Mouse (Mus musculus): ENCODE measurements at regions not wholly inside any gene's neighbourhood (a gene's known extent, or its start where the extent isn't known, plus 50 kb on each side); places are given as distances from the start of the nearest gene placed in this dataset.
A peak's percentile ranks its signal among the peaks of the same experiment; 100 is the strongest.

DNA sequence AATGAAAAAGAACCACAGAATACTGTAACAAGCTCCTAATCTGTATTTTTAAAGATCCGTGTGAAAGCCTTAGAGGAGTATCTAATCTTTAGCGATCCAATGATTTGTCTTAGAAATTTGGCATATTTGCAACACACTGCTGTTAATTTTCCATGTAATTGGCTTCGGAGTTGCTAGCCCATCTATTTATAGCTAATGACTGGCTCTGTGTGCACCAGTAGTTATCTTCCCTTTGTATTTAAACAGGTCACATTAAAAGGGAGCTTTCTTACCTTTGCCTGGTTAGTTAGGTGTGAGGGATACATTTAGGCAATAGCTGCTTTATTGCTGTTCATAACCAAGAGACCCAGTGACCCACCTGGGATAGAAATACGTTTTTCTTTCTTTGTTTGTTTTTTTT lies 256.3 kb upstream of the Mme start:
- H3K27me3 ChIP-seq (replicated peaks; ENCODE audit: control insufficient read depth, insufficient read depth, low read length), result no peaks in the 10 kb centered on the region
- DNase-seq (ENCODE audit: low spot score), result peak; percentile 6
- ATAC-seq, result no peak
- no peaks in the 10 kb centered on the region for H3K9me3 ChIP-seq (replicated peaks; ENCODE audit: control insufficient read depth, low read length)
- no peak overlapping the region for H3K27ac ChIP-seq (ENCODE audit: low read depth, low read length)
- H3K36me3 ChIP-seq (ENCODE audit: control insufficient read depth, insufficient read depth, low read length), result no peaks in the 10 kb centered on the region
- H3K9ac ChIP-seq (ENCODE audit: low read length), result no peak overlapping the region
- no peaks in the 10 kb centered on the region for H3K4me1 ChIP-seq (ENCODE audit: control insufficient read depth, insufficient read depth, low read length)
- 66% methylated on average over 4 of the region's 4 CpGs for WGBS
- no peak overlapping the region for H3K4me2 ChIP-seq (ENCODE audit: low read length)
- H3K4me3 ChIP-seq (ENCODE audit: low read depth, low read length), result no peak overlapping the region

GRCm38 (mm10) chr3:62976906-62977305 lies 264.4 kb upstream of the Mme start:
- ATAC-seq, result no peak
- no peak for DNase-seq (ENCODE audit: low spot score)
- Histone ChIP-seq H3K9me3 (replicated peaks; ENCODE audit: control insufficient read depth, low read length) (no peaks in the 10 kb centered on the region), H3K4me2 (ENCODE audit: low read length) (no peak overlapping the region), H3K36me3 (ENCODE audit: control insufficient read depth, insufficient read depth, low read length) (no peaks in the 10 kb centered on the region), H3K9ac (ENCODE audit: low read length) (no peak overlapping the region), H3K4me3 (ENCODE audit: low read depth, low read length) (no peak overlapping the region), H3K4me1 (ENCODE audit: control insufficient read depth, insufficient read depth, low read length) (no peaks in the 10 kb centered on the region), H3K27me3 (replicated peaks; ENCODE audit: control insufficient read depth, insufficient read depth, low read length) (no peaks in the 10 kb centered on the region), H3K27ac (ENCODE audit: low read depth, low read length) (no peak overlapping the region)
- 86% methylated on average over 1 of the region's 1 CpGs for WGBS

- no peak overlapping the region for H3K9ac ChIP-seq (ENCODE audit: low read length)
- H3K27me3 ChIP-seq (replicated peaks; ENCODE audit: control insufficient read depth, insufficient read depth, low read length), result no peaks in the 10 kb centered on the region
- H3K9me3 ChIP-seq (replicated peaks; ENCODE audit: control insufficient read depth, low read length), result no peaks in the 10 kb centered on the region
- no peak overlapping the region for H3K4me3 ChIP-seq (ENCODE audit: low read depth, low read length)
- H3K4me1 ChIP-seq (ENCODE audit: control insufficient read depth, insufficient read depth, low read length), result no peaks in the 10 kb centered on the region
- H3K4me2 ChIP-seq (ENCODE audit: low read length), result no peak overlapping the region
- H3K27ac ChIP-seq (ENCODE audit: low read depth, low read length), result no peak overlapping the region
- H3K36me3 ChIP-seq (ENCODE audit: control insufficient read depth, insufficient read depth, low read length), result no peaks in the 10 kb centered on the region
- DNase-seq (ENCODE audit: low spot score), result no peak
- 81% methylated on average over 1 of the region's 1 CpGs for WGBS
- ATAC-seq, result no peak
Observed at GRCm38 (mm10) chr3:62963244-62963643, 278.1 kb upstream of the Mme start.

DNA sequence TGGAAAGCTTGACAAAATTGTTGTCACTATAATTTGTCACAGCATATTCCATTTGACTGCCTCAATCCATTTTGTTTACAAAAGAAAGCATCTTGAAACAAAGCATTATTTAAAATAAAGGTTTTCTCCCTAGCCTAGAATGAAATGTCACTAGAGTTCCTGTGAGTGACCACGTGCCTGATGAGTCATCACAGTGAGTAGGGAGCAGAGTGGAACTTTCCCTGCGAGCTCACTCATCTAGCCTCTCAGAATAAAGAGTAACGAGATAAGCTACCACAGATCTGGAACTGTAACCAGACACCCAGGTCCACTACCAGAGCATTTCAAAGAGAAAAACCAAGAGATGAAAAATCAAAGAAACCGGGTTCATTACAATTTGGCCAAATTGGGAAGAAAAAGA lies 278.7 kb upstream of the Mme start:
- DNase-seq (ENCODE audit: low spot score), result no peak
- H3K4me1 ChIP-seq (ENCODE audit: control insufficient read depth, insufficient read depth, low read length), result no peaks in the 10 kb centered on the region
- WGBS, result 53% methylated on average over 4 of the region's 4 CpGs

DNA sequence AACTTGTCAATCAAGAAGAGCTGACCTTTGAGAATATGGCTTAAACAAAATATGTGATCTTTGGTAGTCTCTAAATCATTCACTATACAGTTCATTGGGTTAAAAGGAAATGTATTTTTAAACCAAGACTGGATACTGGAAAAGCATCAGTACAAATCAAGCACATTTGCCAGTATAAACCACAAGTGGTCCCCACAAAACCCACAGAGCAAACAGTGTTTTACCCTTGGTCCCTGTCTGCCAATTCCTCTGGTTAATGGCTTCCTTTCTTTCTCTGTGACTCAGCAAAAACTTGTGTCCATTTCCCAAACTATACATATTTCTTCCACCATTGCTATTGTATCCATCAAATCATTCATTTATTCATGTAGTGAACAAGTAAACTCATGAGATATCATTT lies 296.0 kb upstream of the Mme start:
- Histone ChIP-seq H3K27ac (ENCODE audit: low read depth, low read length) (no peak overlapping the region), H3K4me3 (ENCODE audit: low read depth, low read length) (no peak overlapping the region), H3K27me3 (replicated peaks; ENCODE audit: control insufficient read depth, insufficient read depth, low read length) (no peaks in the 10 kb centered on the region), H3K36me3 (ENCODE audit: control insufficient read depth, insufficient read depth, low read length) (no peaks in the 10 kb centered on the region), H3K9ac (ENCODE audit: low read length) (no peak overlapping the region), H3K4me1 (ENCODE audit: control insufficient read depth, insufficient read depth, low read length) (no peaks in the 10 kb centered on the region), H3K4me2 (ENCODE audit: low read length) (no peak overlapping the region), H3K9me3 (replicated peaks; ENCODE audit: control insufficient read depth, low read length) (no peaks in the 10 kb centered on the region)
- no peak for DNase-seq (ENCODE audit: low spot score)
- ATAC-seq, result no peak

More for the DNA sequence above, 278.7 kb upstream of the Mme start:
- ATAC-seq, result no peak
- no peak overlapping the region for H3K4me2 ChIP-seq (ENCODE audit: low read length)
- H3K9ac ChIP-seq (ENCODE audit: low read length), result no peak overlapping the region
- no peak overlapping the region for H3K4me3 ChIP-seq (ENCODE audit: low read depth, low read length)
- H3K27ac ChIP-seq (ENCODE audit: low read depth, low read length), result no peak overlapping the region
- no peaks in the 10 kb centered on the region for H3K27me3 ChIP-seq (replicated peaks; ENCODE audit: control insufficient read depth, insufficient read depth, low read length)
- H3K9me3 ChIP-seq (replicated peaks; ENCODE audit: control insufficient read depth, low read length), result no peaks in the 10 kb centered on the region
- no peaks in the 10 kb centered on the region for H3K36me3 ChIP-seq (ENCODE audit: control insufficient read depth, insufficient read depth, low read length)

GRCm38 (mm10) chr3:62938601-62939000 lies 302.7 kb upstream of the Mme start:
- Histone ChIP-seq H3K4me2 (ENCODE audit: low read length) (no peak overlapping the region), H3K4me3 (ENCODE audit: low read depth, low read length) (no peak overlapping the region), H3K36me3 (ENCODE audit: control insufficient read depth, insufficient read depth, low read length) (no peaks in the 10 kb centered on the region), H3K9me3 (replicated peaks; ENCODE audit: control insufficient read depth, low read length) (no peaks in the 10 kb centered on the region), H3K27ac (ENCODE audit: low read depth, low read length) (no peak overlapping the region), H3K27me3 (replicated peaks; ENCODE audit: control insufficient read depth, insufficient read depth, low read length) (no peaks in the 10 kb centered on the region), H3K9ac (ENCODE audit: low read length) (no peak overlapping the region), H3K4me1 (ENCODE audit: control insufficient read depth, insufficient read depth, low read length) (no peaks in the 10 kb centered on the region)
- 53% methylated on average over 1 of the region's 1 CpGs for WGBS
- ATAC-seq (no peak), DNase-seq (ENCODE audit: low spot score) (peak; percentile 13)

DNA sequence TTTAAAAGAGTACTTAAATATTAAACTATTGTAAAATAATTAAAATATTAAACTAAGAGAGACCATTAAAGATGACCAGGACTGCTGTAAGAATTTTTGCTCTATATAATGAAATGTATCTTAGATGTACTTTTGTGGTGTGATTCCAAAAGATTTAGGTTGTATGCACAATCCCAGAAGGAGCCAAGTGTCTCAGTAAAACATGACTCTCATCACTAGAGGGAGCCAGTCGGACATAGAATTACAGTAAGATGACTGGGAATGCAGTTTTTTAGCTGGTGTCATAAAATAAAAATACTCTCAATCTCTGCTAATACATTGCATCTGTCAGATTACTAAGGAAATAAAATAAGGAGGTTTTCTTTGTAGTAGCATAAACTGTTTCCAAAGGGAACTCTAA lies 316.9 kb upstream of the Mme start:
- 20% methylated on average over 1 of the region's 1 CpGs for WGBS
- Histone ChIP-seq H3K4me2 (ENCODE audit: low read length) (no peak overlapping the region), H3K27me3 (replicated peaks; ENCODE audit: control insufficient read depth, insufficient read depth, low read length) (no peaks in the 10 kb centered on the region), H3K36me3 (ENCODE audit: control insufficient read depth, insufficient read depth, low read length) (no peaks in the 10 kb centered on the region), H3K27ac (ENCODE audit: low read depth, low read length) (no peak overlapping the region), H3K9me3 (replicated peaks; ENCODE audit: control insufficient read depth, low read length) (no peaks in the 10 kb centered on the region), H3K9ac (ENCODE audit: low read length) (no peak overlapping the region), H3K4me1 (ENCODE audit: control insufficient read depth, insufficient read depth, low read length) (no peaks in the 10 kb centered on the region), H3K4me3 (ENCODE audit: low read depth, low read length) (no peak overlapping the region)
- DNase-seq (ENCODE audit: low spot score) (peak; percentile 68), ATAC-seq (no peak)

DNA sequence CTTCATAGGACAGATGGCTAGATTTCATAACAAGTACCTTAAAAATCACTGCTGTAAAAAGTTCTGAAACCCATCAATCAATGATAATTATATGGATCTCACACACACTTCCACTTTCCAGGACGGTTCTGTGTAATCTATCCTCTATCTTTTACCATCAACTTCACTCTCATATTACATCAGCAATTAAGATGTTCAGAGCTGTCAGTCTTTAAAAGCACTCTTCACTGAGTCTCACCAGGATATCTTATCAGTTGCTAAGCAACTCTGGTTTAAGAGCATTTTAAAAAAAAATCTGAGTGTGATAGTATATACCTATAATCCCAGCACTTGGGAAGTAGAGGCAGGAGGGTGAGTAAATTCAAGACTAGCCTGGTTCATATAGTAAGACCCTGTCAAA lies 312.0 kb upstream of the Gpr149 start:
- no peak overlapping the region for H3K9ac ChIP-seq (ENCODE audit: low read length)
- H3K9me3 ChIP-seq (replicated peaks; ENCODE audit: control insufficient read depth, low read length), result no peaks in the 10 kb centered on the region
- 59% methylated on average over 1 of the region's 1 CpGs for WGBS
- no peaks in the 10 kb centered on the region for H3K36me3 ChIP-seq (ENCODE audit: control insufficient read depth, insufficient read depth, low read length)
- DNase-seq (ENCODE audit: low spot score) (peak; percentile 21), ATAC-seq (no peak)
- H3K4me1 ChIP-seq (ENCODE audit: control insufficient read depth, insufficient read depth, low read length), result no peaks in the 10 kb centered on the region
- H3K27ac ChIP-seq (ENCODE audit: low read depth, low read length), result no peak overlapping the region
- H3K4me3 ChIP-seq (ENCODE audit: low read depth, low read length), result no peak overlapping the region
- H3K27me3 ChIP-seq (replicated peaks; ENCODE audit: control insufficient read depth, insufficient read depth, low read length), result no peaks in the 10 kb centered on the region
- no peak overlapping the region for H3K4me2 ChIP-seq (ENCODE audit: low read length)

DNA sequence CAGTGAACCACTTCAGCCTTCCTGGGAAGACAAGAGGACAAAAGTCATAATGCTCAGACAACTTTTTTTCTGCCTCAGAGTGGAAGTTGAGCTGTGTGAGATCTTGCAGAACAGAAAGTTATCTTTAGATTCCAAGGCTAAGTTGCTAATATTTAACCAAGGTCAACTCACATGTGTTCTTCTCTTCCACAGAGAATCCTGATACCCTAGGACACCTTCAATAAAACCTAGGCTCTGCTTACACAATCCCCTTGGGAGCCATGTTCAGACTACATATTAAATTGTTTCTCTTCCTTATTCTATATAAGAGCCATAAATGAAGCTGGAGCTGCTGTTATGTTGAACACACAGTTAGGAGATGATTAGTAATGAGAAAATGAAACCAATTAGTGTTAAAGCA lies 280.2 kb upstream of the Gpr149 start:
- Histone ChIP-seq H3K27me3 (replicated peaks; ENCODE audit: control insufficient read depth, insufficient read depth, low read length) (no peaks in the 10 kb centered on the region), H3K4me1 (ENCODE audit: control insufficient read depth, insufficient read depth, low read length) (no peaks in the 10 kb centered on the region), H3K4me3 (ENCODE audit: low read depth, low read length) (no peak overlapping the region), H3K27ac (ENCODE audit: low read depth, low read length) (no peak overlapping the region), H3K9me3 (replicated peaks; ENCODE audit: control insufficient read depth, low read length) (no peaks in the 10 kb centered on the region), H3K9ac (ENCODE audit: low read length) (no peak overlapping the region), H3K36me3 (ENCODE audit: control insufficient read depth, insufficient read depth, low read length) (no peaks in the 10 kb centered on the region), H3K4me2 (ENCODE audit: low read length) (no peak overlapping the region)
- ATAC-seq, result no peak
- no peak for DNase-seq (ENCODE audit: low spot score)

All from forebrain, embryonic 14.5 days (tissue).